Mouse (Mus musculus) embryonic facial prominence, embryonic 10.5 days (tissue): ENCODE data around the gene Zfp827. TPM values are rescaled to one million over a fixed set of nuclear protein-coding genes. Genes with fewer than 3 reads are reported as not detected.
A peak's percentile ranks its signal among the peaks of the same experiment; 100 is the strongest.

Experiments used
- DNase-seq: peaks from one replicate; pipeline ENCODE4 v3.0.0-alpha.2; 2017; ENCODE audit warnings: low spot score
- H3K27ac ChIP-seq: fragments of 300-500 bp; sonication (generic); replicated peaks from 2 replicates; pipeline ENCODE4 v1.5.1; 2016; ENCODE audit warnings: mild to moderate bottlenecking
- H3K27me3 ChIP-seq: fragments of 300-500 bp; sonication (generic); replicated peaks from 2 replicates; pipeline ENCODE4 v1.6.1; 2016; ENCODE audit warnings: low read depth, mild to moderate bottlenecking; ENCODE audit not compliant: poor library complexity, severe bottlenecking
- H3K36me3 ChIP-seq: fragments of 300-500 bp; sonication (generic); replicated peaks from 2 replicates; pipeline ENCODE4 v1.6.1; 2016; ENCODE audit warnings: mild to moderate bottlenecking, moderate library complexity
- H3K4me1 ChIP-seq: fragments of 300-500 bp; sonication (generic); 2 replicates; pipeline ENCODE4 v1.6.1; 2016
- H3K4me3 ChIP-seq: fragments of 300-500 bp; sonication (generic); 2 replicates; pipeline ENCODE4 v1.5.1; 2016; ENCODE audit warnings: mild to moderate bottlenecking, moderate library complexity
- H3K9me3 ChIP-seq: fragments of 300-500 bp; sonication (generic); 2 replicates; pipeline ENCODE4 v1.6.1; 2016; ENCODE audit warnings: mild to moderate bottlenecking
- WGBS: fragments of 180-500 bp; shearing (Covaris S2); methylation state at CpG from one replicate; pipeline ENCODE4 v1.1.7; 2016; 5-methylcytosine and 5-hydroxymethylcytosine counted together
- polyA plus RNA-seq: library from polyadenylated mRNA; unstranded; fragments of >200 nt; fragmentation: Nextera tagmentation; extraction: Ambion mirVana; gene quantifications from 2 replicates; pipeline ENCODE4 v1.2.1, GENCODE M21; 2016

The Zfp827 gene
- polyA plus RNA-seq, 1 experiment from 2014 or later, result 8.2 TPM

GRCm38 (mm10) chr8:79153201-79153600 lies 125.0 kb downstream of the Zfp827 start:
- no peak for DNase-seq
- H3K4me3 ChIP-seq, result no peak overlapping the region
- H3K27ac ChIP-seq, result no peak overlapping the region
- no peaks in the 10 kb centered on the region for H3K27me3 ChIP-seq
- no peaks in the 10 kb centered on the region for H3K9me3 ChIP-seq
- 98% methylated on average over 1 of the region's 1 CpGs for WGBS
- peaks cover 78% of the 10 kb centered on the region for H3K36me3 ChIP-seq
- H3K4me1 ChIP-seq, result peaks cover 19% of the 10 kb centered on the region

GRCm38 (mm10) chr8:79153637-79154036 lies 125.4 kb downstream of the Zfp827 start:
- no peak overlapping the region for H3K4me3 ChIP-seq
- DNase-seq, result no peak
- WGBS, result 85% methylated on average over 4 of the region's 4 CpGs
- H3K4me1 ChIP-seq, result peaks cover 22% of the 10 kb centered on the region
- H3K27me3 ChIP-seq, result no peaks in the 10 kb centered on the region
- peaks cover 82% of the 10 kb centered on the region for H3K36me3 ChIP-seq
- no peak overlapping the region for H3K27ac ChIP-seq
- no peaks in the 10 kb centered on the region for H3K9me3 ChIP-seq

GRCm38 (mm10) chr8:79155556-79156161 lies 127.4 kb downstream of the Zfp827 start:
- no peak overlapping the region for H3K27ac ChIP-seq
- H3K9me3 ChIP-seq, result no peaks in the 10 kb centered on the region
- peaks cover 39% of the 10 kb centered on the region for H3K4me1 ChIP-seq
- peaks cover 80% of the 10 kb centered on the region for H3K36me3 ChIP-seq
- 95% methylated on average over 10 of the region's 10 CpGs for WGBS
- H3K27me3 ChIP-seq, result no peaks in the 10 kb centered on the region
- DNase-seq, result no peak
- no peak overlapping the region for H3K4me3 ChIP-seq

- Histone ChIP-seq H3K4me3 (no peak overlapping the region), H3K27ac (peak overlapping the region; percentile 30), H3K36me3 (peaks cover 78% of the 10 kb centered on the region), H3K27me3 (no peaks in the 10 kb centered on the region), H3K4me1 (peaks cover 39% of the 10 kb centered on the region), H3K9me3 (no peaks in the 10 kb centered on the region)
- 31% methylated on average over 4 of the region's 4 CpGs for WGBS
- DNase-seq, result peak; percentile 69
Measured at GRCm38 (mm10) chr8:79157366-79157765, 129.1 kb downstream of the Zfp827 start.

DNA sequence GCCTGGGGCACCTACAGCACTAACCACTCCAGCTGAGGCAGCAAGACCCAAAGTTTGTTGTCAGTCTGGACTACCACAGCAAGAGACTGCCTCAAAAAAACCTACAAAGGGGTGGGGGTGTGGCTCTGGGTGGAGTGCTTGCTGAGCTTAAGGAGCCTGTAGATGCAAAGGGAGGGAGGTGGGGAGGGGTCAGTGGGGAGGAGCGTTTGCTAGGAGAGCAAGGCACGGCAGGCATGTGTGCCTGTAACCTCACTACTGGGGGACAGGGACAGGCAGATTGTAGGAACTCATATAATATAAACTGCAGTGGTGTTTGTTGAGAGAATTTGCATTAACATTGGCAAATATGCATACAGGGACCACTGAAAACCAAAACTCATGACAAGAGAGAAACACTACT lies 130.1 kb downstream of the Zfp827 start:
- Histone ChIP-seq H3K4me3 (no peak overlapping the region), H3K36me3 (peaks cover 68% of the 10 kb centered on the region), H3K27me3 (no peaks in the 10 kb centered on the region), H3K9me3 (no peaks in the 10 kb centered on the region), H3K27ac (no peak overlapping the region), H3K4me1 (peaks cover 39% of the 10 kb centered on the region)
- 38% methylated on average over 2 of the region's 2 CpGs for WGBS
- no peak for DNase-seq

- H3K4me1 ChIP-seq, result peaks cover 39% of the 10 kb centered on the region
- no peak overlapping the region for H3K27ac ChIP-seq
- H3K27me3 ChIP-seq, result no peaks in the 10 kb centered on the region
- peaks cover 65% of the 10 kb centered on the region for H3K36me3 ChIP-seq
- no peak for DNase-seq
- no peaks in the 10 kb centered on the region for H3K9me3 ChIP-seq
- 91% methylated on average over 9 of the region's 9 CpGs for WGBS
- H3K4me3 ChIP-seq, result no peak overlapping the region
Measured at GRCm38 (mm10) chr8:79159397-79159796, 131.2 kb downstream of the Zfp827 start.

DNA sequence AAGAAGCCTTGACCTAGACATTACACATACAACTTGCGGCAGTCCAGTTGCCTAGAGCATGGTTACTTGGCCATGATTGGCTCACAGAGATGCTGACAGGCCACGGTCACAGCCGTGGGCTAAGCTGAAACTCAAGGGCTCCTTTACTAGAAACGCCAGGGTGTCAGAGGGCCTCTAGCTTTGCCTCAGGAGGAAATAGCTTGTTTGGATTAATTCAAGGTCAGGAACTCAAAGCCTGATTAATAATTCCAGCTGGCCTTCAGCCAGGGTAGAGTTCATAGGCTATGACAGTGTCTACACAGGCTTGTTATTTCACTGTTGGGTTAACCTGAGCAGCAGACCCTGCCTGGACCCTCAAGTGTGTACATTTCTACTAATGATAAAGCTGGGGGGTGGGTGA lies 132.1 kb downstream of the Zfp827 start:
- peaks cover 64% of the 10 kb centered on the region for H3K36me3 ChIP-seq
- DNase-seq, result peak; percentile 17
- 57% methylated on average over 4 of the region's 4 CpGs for WGBS
- H3K27ac ChIP-seq, result no peak overlapping the region
- no peaks in the 10 kb centered on the region for H3K9me3 ChIP-seq
- no peak overlapping the region for H3K4me3 ChIP-seq
- H3K27me3 ChIP-seq, result no peaks in the 10 kb centered on the region
- H3K4me1 ChIP-seq, result peaks cover 39% of the 10 kb centered on the region

GRCm38 (mm10) chr8:79161172-79161778 lies 133.0 kb downstream of the Zfp827 start:
- WGBS, result 88% methylated on average over 4 of the region's 4 CpGs
- H3K27ac ChIP-seq, result no peak overlapping the region
- H3K27me3 ChIP-seq, result no peaks in the 10 kb centered on the region
- H3K4me3 ChIP-seq, result no peak overlapping the region
- H3K9me3 ChIP-seq, result no peaks in the 10 kb centered on the region
- H3K4me1 ChIP-seq, result peaks cover 39% of the 10 kb centered on the region
- DNase-seq, result no peak
- peaks cover 65% of the 10 kb centered on the region for H3K36me3 ChIP-seq

GRCm38 (mm10) chr8:79162533-79163308 lies 134.5 kb downstream of the Zfp827 start:
- peaks cover 25% of the 10 kb centered on the region for H3K4me1 ChIP-seq
- H3K36me3 ChIP-seq, result peaks cover 57% of the 10 kb centered on the region
- H3K9me3 ChIP-seq, result no peaks in the 10 kb centered on the region
- 76% methylated on average over 10 of the region's 10 CpGs for WGBS
- H3K27me3 ChIP-seq, result no peaks in the 10 kb centered on the region
- no peak overlapping the region for H3K4me3 ChIP-seq
- DNase-seq, result no peak
- no peak overlapping the region for H3K27ac ChIP-seq

- no peak for DNase-seq
- Histone ChIP-seq H3K36me3 (peaks cover 42% of the 10 kb centered on the region), H3K27ac (no peak overlapping the region), H3K4me3 (no peak overlapping the region), H3K4me1 (peaks cover 13% of the 10 kb centered on the region), H3K9me3 (no peaks in the 10 kb centered on the region), H3K27me3 (no peaks in the 10 kb centered on the region)
- 82% methylated on average over 1 of the region's 1 CpGs for WGBS
Measured at GRCm38 (mm10) chr8:79164336-79164735, 136.1 kb downstream of the Zfp827 start.

- DNase-seq, result no peak
- no peak overlapping the region for H3K27ac ChIP-seq
- H3K27me3 ChIP-seq, result no peaks in the 10 kb centered on the region
- H3K4me1 ChIP-seq, result peaks cover 4% of the 10 kb centered on the region
- H3K4me3 ChIP-seq, result no peak overlapping the region
- no peaks in the 10 kb centered on the region for H3K9me3 ChIP-seq
- WGBS, result 82% methylated on average over 3 of the region's 3 CpGs
- peaks cover 46% of the 10 kb centered on the region for H3K36me3 ChIP-seq
Measured at GRCm38 (mm10) chr8:79165276-79165675, 137.0 kb downstream of the Zfp827 start.

- Histone ChIP-seq H3K4me3 (no peak overlapping the region), H3K27ac (peak overlapping the region; percentile 57; the same call in 1 of the 2 replicates), H3K9me3 (no peaks in the 10 kb centered on the region), H3K4me1 (peaks cover 11% of the 10 kb centered on the region), H3K36me3 (peaks cover 46% of the 10 kb centered on the region), H3K27me3 (no peaks in the 10 kb centered on the region)
- DNase-seq, result no peak
- 57% methylated on average over 4 of the region's 4 CpGs for WGBS
Measured at GRCm38 (mm10) chr8:79173606-79174005, 145.4 kb downstream of the Zfp827 start.

DNA sequence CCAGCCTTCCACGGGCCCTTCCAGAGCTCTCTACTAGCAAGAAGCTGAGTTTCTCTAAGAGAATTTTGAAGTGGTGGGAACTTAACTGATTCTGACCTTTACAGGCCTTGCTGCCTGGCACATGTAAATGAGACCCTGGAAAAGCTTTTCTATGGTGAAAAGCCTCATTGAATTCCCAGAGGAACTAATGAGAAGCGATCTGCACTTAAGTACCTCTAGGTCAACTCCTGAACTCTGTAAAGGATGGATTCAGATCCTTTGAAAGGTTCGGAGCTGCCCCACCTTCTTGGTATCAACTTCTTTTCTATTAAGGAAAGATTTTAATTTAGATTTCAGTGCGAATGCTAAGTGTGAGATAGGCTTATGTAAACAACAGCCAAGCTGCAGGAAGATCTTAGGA lies 147.8 kb downstream of the Zfp827 start:
- WGBS, result 70% methylated on average over 4 of the region's 4 CpGs
- Histone ChIP-seq H3K4me3 (no peak overlapping the region), H3K27ac (no peak overlapping the region), H3K4me1 (peaks cover 11% of the 10 kb centered on the region), H3K36me3 (peaks cover 58% of the 10 kb centered on the region), H3K9me3 (no peaks in the 10 kb centered on the region), H3K27me3 (no peaks in the 10 kb centered on the region)
- DNase-seq, result no peak
